16 mouse cellular contexts compared by ENCODE assay signal in the genomic region with DNA sequence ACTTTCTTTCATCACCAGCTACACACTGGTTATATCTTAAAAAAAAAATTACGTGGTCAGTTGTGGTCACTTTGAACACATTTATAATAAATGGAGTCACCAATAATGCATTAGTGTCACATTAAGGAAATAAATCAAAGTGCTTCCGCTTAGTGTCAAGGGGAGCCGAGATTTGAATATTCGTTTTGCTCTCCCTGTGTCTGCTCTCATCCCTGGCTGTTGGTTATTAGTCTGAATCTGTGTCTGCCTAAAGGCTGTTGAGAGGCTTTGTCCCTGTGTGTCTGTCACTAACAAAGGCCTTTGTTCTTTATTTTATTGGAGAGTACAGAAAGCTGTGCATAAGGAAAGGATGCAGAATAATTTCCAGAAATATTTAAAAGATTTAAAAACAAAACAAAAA. TPM values are rescaled to one million over a fixed set of nuclear protein-coding genes. Genes with fewer than 3 reads are reported as not detected.
"Had no signal": no experiment of that assay in that cellular context is flagged by ENCODE, and none has a peak within 500 bp of the region (broad histone marks: within the 10 kb centered on the region; RNA-seq: fewer than 3 reads in every experiment).

No protein-coding gene starts in this region.

- H3K36me3 ChIP-seq: limb, embryonic 13.5 days; liver, embryonic 15.5 days; midbrain, embryonic 12.5 days; stomach, embryonic 15.5 days had no signal

- H3K27me3 ChIP-seq: limb, embryonic 13.5 days; liver, embryonic 15.5 days; midbrain, embryonic 12.5 days; stomach, embryonic 15.5 days had no signal

- H3K4me3 ChIP-seq: limb, embryonic 13.5 days; liver, embryonic 15.5 days; midbrain, embryonic 12.5 days; stomach, embryonic 15.5 days had no signal

- DNase-seq: kidney, adult 8-10 months; kidney, postnatal 36 days; left cerebral cortex, postnatal 4 days; lung, embryonic 14.5 days; lung, postnatal 10 days; lung, postnatal 4 days; right cerebral cortex, postnatal 14 days; thymus, postnatal 4 days had no signal

- H3K4me2 ChIP-seq: limb, embryonic 13.5 days; liver, embryonic 15.5 days; lung, embryonic 14.5 days; midbrain, embryonic 12.5 days; stomach, embryonic 15.5 days had no signal

- H3K9ac ChIP-seq: limb, embryonic 13.5 days; liver, embryonic 15.5 days; lung, embryonic 14.5 days; midbrain, embryonic 12.5 days; stomach, embryonic 15.5 days had no signal

- H3K9me3 ChIP-seq: limb, embryonic 13.5 days; liver, embryonic 15.5 days; midbrain, embryonic 12.5 days; stomach, embryonic 15.5 days had no signal

- H3K27ac ChIP-seq: kidney, postnatal 0 days; limb, embryonic 13.5 days; liver, embryonic 15.5 days; stomach, embryonic 15.5 days had no signal

- H3K4me1 ChIP-seq: limb, embryonic 13.5 days; liver, embryonic 15.5 days; stomach, embryonic 15.5 days had no signal

RNA-seq across cellular contexts. Expression of a gene that starts 45.7 kb away (rescaled TPM):
- polyA plus RNA-seq: limb, embryonic 13.5 days; liver, adult 2 months; lung, embryonic 14.5 days; midbrain, embryonic 12.5 days; neural tube, embryonic 14.5 days; spleen, adult 2 months had no signal
